Mouse (Mus musculus) thymus, adult 2 months (tissue): ENCODE data around the gene Xpot.

Source experiments
- CTCF ChIP-seq: fragments of 200-500 bp; IDR thresholded peaks from 2 replicates; pipeline ENCODE4 v1.5.1; 2012; ENCODE audit warnings: mild to moderate bottlenecking, control low read depth, low read length, moderate library complexity, borderline replicate concordance; ENCODE audit not compliant: control insufficient read depth, poor library complexity, insufficient read depth; ENCODE audit errors: extremely low read depth
- POLR2A ChIP-seq: fragments of 200-500 bp; IDR thresholded peaks from 2 replicates; pipeline ENCODE4 v1.6.1; 2012; ENCODE audit warnings: mild to moderate bottlenecking, low read length, control low read depth, moderate library complexity; ENCODE audit not compliant: control insufficient read depth, poor library complexity, insufficient read depth; ENCODE audit errors: extremely low read depth

- no peak for TF ChIP-seq CTCF
- no peak for TF ChIP-seq POLR2A
Observed at GRCm38 (mm10) chr10:121571031-121571430, 55.1 kb downstream of the Xpot start.
